Mouse (Mus musculus): ENCODE data around the gene Prune1.

The Prune1 gene

GRCm38 (mm10) chr3:95281216-95282126, at the start of gene Prune1, which contains the start of gene Mindy1:
Prune1 (minus strand) TSS chr3:95282076.
Mindy1 (plus strand) TSS chr3:95281345.
- DNase-seq (ENCODE audit: low read depth), result peak; percentile 99

GRCm38 (mm10) chr3:95331528-95331927, 49.7 kb upstream of the Prune1 start:
- no peak for DNase-seq (ENCODE audit: low read depth)

- DNase-seq (ENCODE audit: low read depth), result no peak
Observed at GRCm38 (mm10) chr3:95328803-95329404, 47.0 kb upstream of the Prune1 start.

GRCm38 (mm10) chr3:95324454-95325144, 42.7 kb upstream of the Prune1 start:
- peak; percentile 33 for DNase-seq (ENCODE audit: low read depth)

- DNase-seq (ENCODE audit: low read depth), result no peak
Observed at GRCm38 (mm10) chr3:95323429-95323828, 41.6 kb upstream of the Prune1 start.

- no peak for DNase-seq (ENCODE audit: low read depth)
Observed at GRCm38 (mm10) chr3:95319701-95320625, 38.1 kb upstream of the Prune1 start.

GRCm38 (mm10) chr3:95319110-95319509, 37.2 kb upstream of the Prune1 start:
- DNase-seq (ENCODE audit: low read depth), result no peak

- DNase-seq (ENCODE audit: low read depth), result peak; percentile 48
Observed at GRCm38 (mm10) chr3:95318548-95318947, 36.7 kb upstream of the Prune1 start.

GRCm38 (mm10) chr3:95317414-95318080, 35.7 kb upstream of the Prune1 start:
- DNase-seq (ENCODE audit: low read depth), result peak; percentile 82

GRCm38 (mm10) chr3:95315844-95316550, 34.1 kb upstream of the Prune1 start:
- DNase-seq (ENCODE audit: low read depth), result no peak

GRCm38 (mm10) chr3:95315094-95315843, 33.4 kb upstream of the Prune1 start:
- DNase-seq (ENCODE audit: low read depth), result peak; percentile 95

GRCm38 (mm10) chr3:95314486-95315093, 32.7 kb upstream of the Prune1 start, which contains the start of gene Cers2:
Cers2 (plus strand) TSS chr3:95314791.
- no peak for DNase-seq (ENCODE audit: low read depth)

GRCm38 (mm10) chr3:95314075-95314474, 32.2 kb upstream of the Prune1 start:
- no peak for DNase-seq (ENCODE audit: low read depth)

GRCm38 (mm10) chr3:95313476-95313875, 31.6 kb upstream of the Prune1 start:
- DNase-seq (ENCODE audit: low read depth), result peak; percentile 17

- peak; percentile 56 for DNase-seq (ENCODE audit: low read depth)
Observed at GRCm38 (mm10) chr3:95312623-95313022, 30.7 kb upstream of the Prune1 start.

- DNase-seq (ENCODE audit: low read depth), result peak; percentile 84
Observed at GRCm38 (mm10) chr3:95310968-95311882, 29.3 kb upstream of the Prune1 start.

GRCm38 (mm10) chr3:95310496-95310895, 28.6 kb upstream of the Prune1 start:
- DNase-seq (ENCODE audit: low read depth), result no peak

- no peak for DNase-seq (ENCODE audit: low read depth)
Observed at GRCm38 (mm10) chr3:95307100-95307499, 25.2 kb upstream of the Prune1 start, which contains the start of gene Anxa9. Anxa9 (minus strand) TSS chr3:95307176.
